ENCODE assay signal across 8 mouse cellular contexts in the genomic region with DNA sequence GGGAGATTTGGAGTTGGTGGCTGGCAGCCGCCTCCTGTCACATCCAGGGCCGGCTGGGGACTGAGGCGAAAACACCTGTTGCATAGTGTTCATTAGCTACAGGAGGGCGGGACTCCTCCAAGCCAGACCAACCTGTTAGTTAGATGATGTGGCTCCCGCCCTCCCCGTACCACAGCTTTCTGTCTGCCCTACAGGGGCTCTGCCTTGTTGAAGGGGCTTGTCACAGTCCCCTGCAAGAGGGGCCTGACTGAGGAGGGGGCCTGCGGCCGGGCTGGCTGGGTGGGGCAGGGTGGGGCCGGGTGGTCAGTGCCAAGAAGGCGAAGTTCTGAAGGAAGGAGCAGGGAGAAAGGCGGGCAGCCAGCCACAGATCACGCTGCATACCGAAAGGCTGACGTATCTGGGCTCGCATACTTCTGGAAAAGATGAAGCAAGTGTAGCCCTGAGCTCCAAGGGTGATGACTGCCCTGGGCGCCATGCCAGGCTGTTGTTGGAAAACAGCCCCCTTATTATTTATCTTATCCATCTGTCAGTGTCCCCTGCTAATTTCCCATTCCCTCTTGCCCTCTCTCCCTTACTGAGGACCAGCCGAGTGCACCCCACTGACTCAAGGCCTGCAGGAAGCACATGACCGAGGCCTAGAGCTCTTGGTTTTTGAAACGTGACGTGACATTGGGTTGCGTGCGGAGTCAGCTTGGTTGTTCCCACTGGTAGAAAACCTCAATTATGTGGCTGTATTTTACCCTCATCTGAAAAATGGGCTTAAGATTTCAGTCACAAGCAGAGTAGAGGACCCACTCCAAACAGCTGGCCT. TPM values are rescaled to one million over a fixed set of nuclear protein-coding genes. Genes with fewer than 3 reads are reported as not detected.
DNase-seq lines count a peak whose midpoint lies in the region; ATAC-seq and TF ChIP-seq lines count a peak whose summit lies in the region.

Gene Krt80 (minus strand): TSS at position 62 of the 811 bp plus-strand sequence.

- peak within 1 kb of the TSS; percentile 52 for H3K4me2 ChIP-seq in heart, embryonic 14.5 days (ENCODE audit: low read length)
- H3K4me2 ChIP-seq in stomach, postnatal 0 days (replicated peaks; ENCODE audit: low read depth), result peak within 1 kb of the TSS; percentile 44; the same call in 1 of the 2 replicates

- DNase-seq in Muller cell, postnatal 12 days (ENCODE audit: inconsistent ontology term), result peak; percentile 94
- DNase-seq in adrenal gland, postnatal 36 days, result peak; percentile 92 to 93
- DNase-seq in kidney, postnatal 36 days, result peak; percentile 83 to 85
- peak; percentile 85 for DNase-seq in stomach, postnatal 0 days (ENCODE audit: low spot score)
- DNase-seq in embryo, embryonic 10.5 days (ENCODE audit: low spot score), result no peak
- DNase-seq in cerebellum, adult 11 months, result no peak
- no peak for DNase-seq in layer of hippocampus, postnatal 36 days

- no peaks in the 10 kb centered on the region for H3K36me3 ChIP-seq in heart, embryonic 14.5 days (ENCODE audit: control insufficient read depth, insufficient read depth, low read length)
- H3K36me3 ChIP-seq in stomach, postnatal 0 days (ENCODE audit: control insufficient read depth, insufficient read depth, low read length), result no peaks in the 10 kb centered on the region

- peak within 1 kb of the TSS; percentile 85 to 97 for H3K27ac ChIP-seq in heart, embryonic 14.5 days (replicated peaks in 1 of 2; ENCODE audit: control insufficient read depth in 1 of 2, insufficient read depth in 1 of 2, low read depth in 2 of 2, low read length in 2 of 2)
- peak within 1 kb of the TSS; percentile 87 for H3K27ac ChIP-seq in stomach, postnatal 0 days (replicated peaks)

- H3K27me3 ChIP-seq in heart, embryonic 14.5 days (ENCODE audit: control insufficient read depth, insufficient read depth, low read length), result no peaks in the 10 kb centered on the region
- no peaks in the 10 kb centered on the region for H3K27me3 ChIP-seq in stomach, postnatal 0 days (ENCODE audit: control insufficient read depth, insufficient read depth, low read length)

- peaks cover 72 to 83% of the 10 kb centered on the region in 2 experiments for H3K4me1 ChIP-seq in heart, embryonic 14.5 days (ENCODE audit: control insufficient read depth in 2 of 2, insufficient read depth in 2 of 2, low read length in 2 of 2)
- H3K4me1 ChIP-seq in stomach, postnatal 0 days (replicated peaks; ENCODE audit: control insufficient read depth, insufficient read depth), result peaks cover 18% of the 10 kb centered on the region

- H3K4me3 ChIP-seq in heart, embryonic 14.5 days (ENCODE audit: control insufficient read depth in 1 of 2, insufficient read depth in 1 of 2, low read depth in 1 of 2, low read length in 2 of 2), result peak within 1 kb of the TSS in 1 of 2 experiments; percentile 16; a peak in 2 of 4 replicates
- peak within 1 kb of the TSS; percentile 10; the same call in 1 of the 2 replicates for H3K4me3 ChIP-seq in stomach, postnatal 0 days (ENCODE audit: low read depth, low read length)

- ATAC-seq in heart, embryonic 14.5 days (ENCODE audit: insufficient number of reproducible peaks, insufficient read depth, low FRiP score, low read depth), result peak; percentile 78
- ATAC-seq in stomach, postnatal 0 days (ENCODE audit: low FRiP score, low TSS enrichment), result peak; percentile 79

- 12% methylated on average over 22 of the region's 22 CpGs for WGBS in heart, embryonic 14.5 days
- WGBS in stomach, postnatal 0 days, result 19% methylated on average over 22 of the region's 22 CpGs

- no peaks in the 10 kb centered on the region for H3K9me3 ChIP-seq in heart, embryonic 14.5 days (ENCODE audit: control insufficient read depth, low read length)
- H3K9me3 ChIP-seq in stomach, postnatal 0 days (ENCODE audit: control insufficient read depth, low read length), result no peaks in the 10 kb centered on the region

- H3K9ac ChIP-seq in heart, embryonic 14.5 days (ENCODE audit: low read length), result peak within 1 kb of the TSS; percentile 68
- H3K9ac ChIP-seq in stomach, postnatal 0 days (ENCODE audit: low read length), result peak within 1 kb of the TSS; percentile 52

- no peak for TF ChIP-seq CTCF in stomach, postnatal 0 days (IDR thresholded peaks at IDR 0.05; ENCODE audit: low read depth)

- no peak for TF ChIP-seq EP300 in stomach, postnatal 0 days (optimal IDR thresholded peaks at IDR 0.05)

RNA-seq across cellular contexts. Expression of gene Krt80, which starts in this region (rescaled TPM):
- 1 to 10 TPM; 1.4 to 2.0 TPM for total RNA-seq in adrenal gland, postnatal 36 days (2021)
- 6.9 and 8.0 TPM in 2 replicates for polyA plus RNA-seq in heart, embryonic 14.5 days (2014; fragmentation: Nextera tagmentation; extraction: Ambion mirVana)
- polyA plus RNA-seq in stomach, postnatal 0 days (2015; fragmentation: Nextera tagmentation; extraction: Ambion mirVana), result 63.0 and 75.8 TPM in 2 replicates
- under 1 TPM in 1 of 2 experiments, not detected in 1; 0.46 TPM for total RNA-seq in layer of hippocampus, postnatal 36 days (2021)

Comparison
In these comparisons a context has a peak if more than half of its experiments do, and no peak if none do; other contexts are left out.
1. DNase-seq: peak in Muller cell, postnatal 12 days (single experiment), adrenal gland, postnatal 36 days (2 of 2), kidney, postnatal 36 days (2 of 2) and stomach, postnatal 0 days (single experiment); none in embryo, embryonic 10.5 days (single experiment), cerebellum, adult 11 months (single experiment) and layer of hippocampus, postnatal 36 days (0 of 2).